Mouse (Mus musculus): Measurements from ENCODE around the gene Osbpl3.
"Not testable (repeated sequence)": the region's sequence is repeated elsewhere in the genome, so short reads cannot be mapped to it uniquely, and the experiment has no call there.

Osbpl3 gene

DNA sequence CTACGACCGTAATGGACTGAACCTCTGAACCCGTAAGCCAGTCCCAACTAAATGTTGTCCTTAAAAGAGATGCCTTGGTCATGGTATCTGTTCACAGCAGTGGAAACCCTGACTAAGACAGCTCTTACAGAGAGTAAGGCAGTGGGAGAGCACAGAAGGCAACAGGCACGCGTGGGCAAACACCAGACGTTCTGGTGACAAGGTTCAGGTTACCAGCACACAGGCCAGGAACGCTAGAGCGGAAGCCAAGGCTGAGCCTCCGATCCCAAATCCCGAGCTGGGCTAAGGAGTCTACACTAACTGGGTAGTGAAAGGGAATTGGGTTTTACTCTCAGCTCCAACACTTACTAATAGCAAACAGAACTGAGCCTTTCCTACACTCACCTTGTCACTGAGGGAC lies 3.8 kb downstream of the Osbpl3 start:
- DNase-seq (ENCODE audit: low spot score) = no peak

GRCm38 (mm10) chr6:50445616-50446015 lies 10.4 kb downstream of the Osbpl3 start:
- no peak for DNase-seq (ENCODE audit: low spot score)

- no peak for DNase-seq (ENCODE audit: low spot score)
Observed at GRCm38 (mm10) chr6:50440966-50441862, 14.8 kb downstream of the Osbpl3 start.

- no peak for DNase-seq (ENCODE audit: low spot score)
Observed at GRCm38 (mm10) chr6:50440197-50440596, 15.8 kb downstream of the Osbpl3 start.

- DNase-seq (ENCODE audit: low spot score) = not testable (repeated sequence)
Observed at GRCm38 (mm10) chr6:50438900-50439299, 17.1 kb downstream of the Osbpl3 start.

DNA sequence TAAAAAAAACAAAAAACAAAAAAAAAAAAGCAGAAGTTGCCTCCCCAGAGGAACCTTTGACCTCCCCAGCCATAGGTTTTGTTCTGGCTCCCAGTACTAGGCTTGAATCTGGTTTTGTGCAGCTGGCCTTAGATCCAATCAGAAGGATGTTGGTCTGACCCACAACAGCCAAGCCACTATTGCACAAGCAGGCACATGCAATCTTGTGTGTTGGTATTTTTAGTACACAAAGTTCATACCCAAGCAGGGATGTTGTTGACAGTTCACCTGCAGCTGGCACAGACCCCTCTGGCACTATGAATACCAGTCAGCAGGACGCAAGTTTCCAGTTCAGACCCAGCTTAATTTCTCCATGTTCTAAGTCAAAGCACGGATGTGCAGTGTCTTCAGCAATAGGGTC lies 18.2 kb downstream of the Osbpl3 start:
- DNase-seq (ENCODE audit: low spot score) = no peak

- DNase-seq (ENCODE audit: low spot score) = no peak
Observed at GRCm38 (mm10) chr6:50436661-50437060, 19.3 kb downstream of the Osbpl3 start.

- no peak for DNase-seq (ENCODE audit: low spot score)
Observed at GRCm38 (mm10) chr6:50432491-50432890, 23.5 kb downstream of the Osbpl3 start.

- no peak for DNase-seq (ENCODE audit: low spot score)
Observed at GRCm38 (mm10) chr6:50429299-50429698, 26.7 kb downstream of the Osbpl3 start.

GRCm38 (mm10) chr6:50427051-50427732 lies 28.8 kb downstream of the Osbpl3 start:
- no peak for DNase-seq (ENCODE audit: low spot score)

- DNase-seq (ENCODE audit: low spot score) = no peak
Observed at GRCm38 (mm10) chr6:50426571-50426970, 29.4 kb downstream of the Osbpl3 start.

DNA sequence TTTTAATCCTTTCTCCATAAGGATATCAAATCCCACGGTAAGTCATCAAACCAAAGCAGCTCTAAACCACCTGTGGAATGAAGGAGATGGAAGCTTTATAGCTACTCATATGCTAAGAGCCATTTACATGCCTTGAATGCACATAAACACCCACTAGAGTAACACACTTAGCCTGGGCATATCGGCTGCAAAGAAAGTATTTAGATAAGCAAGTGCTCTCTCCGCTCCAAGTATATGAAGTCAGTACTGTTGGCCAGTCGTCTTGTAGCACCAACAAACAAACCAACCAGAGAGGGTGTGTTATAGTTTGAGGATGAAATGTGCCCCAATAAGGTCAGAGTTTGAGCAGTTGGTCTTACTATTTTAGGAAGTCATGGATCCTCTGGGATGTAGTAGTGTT lies 31.7 kb downstream of the Osbpl3 start:
- DNase-seq (ENCODE audit: low spot score) = no peak

DNA sequence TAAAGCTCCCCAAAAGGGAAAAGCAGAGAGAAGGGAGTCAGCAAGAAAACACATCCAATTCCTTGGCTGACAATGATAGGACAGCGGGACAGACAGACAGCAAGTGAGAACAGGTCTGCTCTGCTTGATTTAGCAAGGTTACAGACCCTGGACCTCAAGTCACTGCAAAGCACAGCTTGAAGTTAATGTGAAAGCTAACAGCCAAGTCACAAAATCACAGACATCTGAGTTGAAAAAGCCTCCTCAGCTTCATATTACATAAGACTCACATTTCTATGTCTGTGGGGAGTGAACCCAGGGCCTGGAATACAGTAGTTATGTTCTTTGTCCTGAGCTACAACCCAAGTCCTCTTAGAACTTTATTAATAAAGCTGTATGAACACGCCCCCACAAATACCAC lies 35.6 kb downstream of the Osbpl3 start:
- no peak for DNase-seq (ENCODE audit: low spot score)

DNA sequence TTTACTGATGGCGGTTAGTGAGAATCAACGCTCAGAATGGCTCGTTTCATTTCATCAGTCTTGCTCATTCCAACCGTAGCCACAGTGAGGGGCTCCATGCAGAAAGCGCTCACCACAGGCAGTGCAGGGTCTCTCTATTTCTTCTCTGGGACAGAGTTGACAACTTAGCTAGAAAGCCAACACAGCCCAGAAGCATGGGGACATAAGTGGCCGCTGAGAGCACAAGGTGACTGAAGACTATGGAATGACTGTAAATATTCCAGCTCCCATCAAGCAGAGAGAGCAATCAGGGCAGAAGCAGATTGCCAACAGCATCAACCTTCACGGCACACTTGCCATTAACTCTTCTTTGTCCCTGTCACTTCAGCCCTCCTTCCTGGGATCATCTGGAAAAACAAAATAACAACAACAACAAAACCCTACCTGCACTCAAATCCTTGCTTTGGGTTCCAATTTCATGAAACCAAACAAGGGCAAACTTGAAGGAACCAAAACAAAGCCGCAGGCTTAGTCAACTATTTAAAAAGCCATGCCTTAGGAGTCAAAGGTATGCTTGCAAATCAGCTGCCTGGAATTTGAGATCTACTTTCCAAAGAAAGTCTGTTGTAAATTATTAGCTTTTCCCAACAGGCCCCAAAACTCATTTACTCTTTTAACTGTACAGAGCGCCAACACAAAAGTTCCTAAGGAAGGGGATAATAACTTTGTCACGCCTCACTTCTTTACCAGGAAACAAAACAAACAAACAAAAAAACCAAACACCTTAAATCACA lies 36.3 kb downstream of the Osbpl3 start:
- no peak for DNase-seq (ENCODE audit: low spot score)

DNA sequence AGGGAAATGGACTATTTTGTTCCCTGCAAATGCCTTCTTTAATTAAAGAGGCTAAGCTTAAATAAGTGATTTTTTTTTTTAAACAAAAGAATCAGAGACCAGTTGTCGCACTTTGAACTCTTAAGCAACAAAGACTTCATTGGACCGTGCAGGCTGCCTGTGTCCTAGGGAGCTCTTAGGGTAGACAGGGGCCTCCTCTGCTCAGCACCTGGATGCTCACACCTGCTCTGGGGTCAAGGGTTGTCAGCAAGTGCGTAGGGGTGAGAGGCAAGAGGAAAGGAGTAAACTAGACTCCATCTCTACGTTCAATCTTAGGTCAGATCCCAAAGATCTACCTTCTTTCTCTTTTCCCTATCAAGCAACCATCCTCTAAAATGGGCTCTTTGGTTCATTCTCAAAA lies 37.0 kb downstream of the Osbpl3 start:
- DNase-seq (ENCODE audit: low spot score) = no peak

DNA sequence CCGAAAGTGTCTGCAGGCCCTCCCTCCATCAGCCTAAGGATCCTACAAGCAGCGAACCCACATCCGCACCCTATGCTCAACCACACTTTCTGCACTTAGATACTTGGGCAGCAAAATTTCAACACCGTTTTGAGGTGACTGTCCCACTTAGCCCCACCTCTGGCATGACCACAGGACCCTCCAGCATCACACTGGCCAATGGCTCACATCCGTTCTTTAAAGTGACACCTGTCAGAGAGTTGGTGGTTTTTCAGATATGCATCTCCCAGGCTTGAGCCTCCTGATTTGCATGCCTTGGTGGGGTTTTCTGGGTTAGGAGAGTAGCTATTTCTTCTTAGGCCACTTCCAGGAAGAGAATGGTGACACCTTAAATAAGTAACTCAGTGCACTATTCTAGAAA lies 39.1 kb downstream of the Osbpl3 start:
- no peak for DNase-seq (ENCODE audit: low spot score)

DNA sequence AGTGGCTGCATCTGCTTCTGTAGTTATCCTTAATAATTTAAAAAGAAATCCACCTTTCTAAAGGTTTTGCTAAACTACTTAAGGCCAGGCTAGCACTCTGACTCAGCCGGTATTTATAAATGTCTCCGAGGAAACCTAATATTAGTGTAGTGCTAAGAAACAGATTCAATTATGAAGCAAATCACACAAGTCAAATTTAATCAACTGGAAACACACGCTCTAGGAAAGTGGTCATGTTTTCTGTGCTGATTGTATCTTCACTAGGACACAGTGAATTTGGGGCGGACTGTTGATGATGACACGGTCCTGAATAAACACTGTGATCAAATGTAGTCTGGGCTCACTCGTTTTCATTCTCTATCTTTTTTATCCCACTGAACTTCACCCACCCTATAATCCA lies 40.6 kb downstream of the Osbpl3 start:
- no peak for DNase-seq (ENCODE audit: low spot score)

DNA sequence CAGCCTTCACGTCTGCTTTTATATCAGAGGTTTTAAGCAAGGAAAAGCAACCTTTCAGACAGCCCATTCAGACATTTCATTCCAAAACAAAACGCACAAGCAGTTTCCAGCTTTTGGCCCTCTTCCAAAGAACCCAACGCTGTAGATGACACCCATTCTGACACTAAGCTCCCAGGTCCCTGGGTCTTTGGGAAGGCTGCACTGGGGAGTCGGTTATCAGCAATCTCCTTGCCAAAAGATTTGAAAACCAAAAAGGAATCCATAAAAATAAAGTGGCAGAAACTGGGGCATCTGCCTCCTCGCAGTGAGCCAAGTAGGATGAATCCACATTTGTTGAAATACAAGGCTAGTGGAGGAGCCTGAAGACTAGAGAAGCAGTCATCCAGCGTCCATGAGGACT lies 41.5 kb downstream of the Osbpl3 start:
- DNase-seq (ENCODE audit: low spot score) = no peak

DNA sequence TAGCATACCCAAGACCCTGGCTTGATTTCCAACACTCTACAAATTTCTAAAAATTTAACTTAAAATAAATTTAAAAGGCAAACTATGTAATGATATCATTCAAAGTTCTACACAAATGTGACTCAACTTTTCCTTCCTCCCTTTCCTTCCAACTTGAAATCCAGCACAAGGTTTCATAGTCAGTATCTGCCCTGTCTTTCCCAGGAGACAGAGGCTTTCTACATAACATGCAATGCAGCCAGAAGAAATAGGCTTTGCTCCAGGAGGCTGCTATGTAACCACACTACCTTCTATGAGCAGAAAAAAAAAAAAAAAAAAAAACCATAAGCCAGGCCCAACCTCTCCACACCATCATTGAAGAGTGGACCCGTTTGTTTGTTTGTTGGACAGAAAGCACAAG lies 42.6 kb downstream of the Osbpl3 start:
- no peak for DNase-seq (ENCODE audit: low spot score)

- DNase-seq (ENCODE audit: low spot score) = no peak
Observed at GRCm38 (mm10) chr6:50412174-50412573, 43.8 kb downstream of the Osbpl3 start.

GRCm38 (mm10) chr6:50404698-50405097 lies 51.3 kb downstream of the Osbpl3 start:
- DNase-seq (ENCODE audit: low spot score) = no peak

- DNase-seq (ENCODE audit: low spot score) = no peak
Observed at GRCm38 (mm10) chr6:50403524-50403923, 52.5 kb downstream of the Osbpl3 start.

DNA sequence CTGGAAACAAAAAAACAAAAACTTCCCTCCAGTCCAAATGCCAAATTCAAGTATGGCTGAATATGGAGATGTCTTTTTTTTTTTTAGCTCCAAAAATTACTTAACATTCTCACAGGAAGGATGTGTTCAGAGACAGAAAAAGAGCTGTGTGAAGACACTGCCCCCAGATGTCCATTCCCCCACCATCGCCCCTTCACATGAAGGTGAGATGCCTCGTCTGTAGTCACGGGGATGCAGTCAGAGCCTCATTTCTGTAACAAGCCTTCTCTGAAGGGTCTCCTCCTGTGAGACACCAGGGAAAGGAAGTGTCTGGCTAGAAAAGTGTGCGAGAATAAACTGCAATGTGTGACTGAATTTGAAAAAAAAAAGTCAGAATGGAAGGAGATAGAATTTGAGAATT lies 53.1 kb downstream of the Osbpl3 start:
- DNase-seq (ENCODE audit: low spot score) = no peak

Measured in urinary bladder, postnatal 10 days (tissue).